Mouse (Mus musculus) thymus, adult 2 months (tissue): ENCODE data around the gene Tyrobp. TPM values are rescaled to one million over a fixed set of nuclear protein-coding genes. Genes with fewer than 3 reads are reported as not detected.

Source experiments
- DNase-seq: peaks from one replicate; pipeline ENCODE4 v3.0.0; 2021
- H3K27ac ChIP-seq: fragments of 200-500 bp; 2 replicates; pipeline ENCODE4 v1.5.1; 2012; ENCODE audit warnings: low read length, control low read depth; ENCODE audit not compliant: control insufficient read depth, insufficient read depth
- H3K27me3 ChIP-seq: fragments of 200-500 bp; 2 replicates; pipeline ENCODE4 v1.6.1; 2012; ENCODE audit warnings: mild to moderate bottlenecking, low read length, moderate library complexity, mixed read lengths; ENCODE audit not compliant: control insufficient read depth, insufficient read depth
- H3K36me3 ChIP-seq: fragments of 200-500 bp; 2 replicates; pipeline ENCODE4 v1.6.1; 2012; ENCODE audit warnings: mild to moderate bottlenecking, low read length, moderate library complexity; ENCODE audit not compliant: control insufficient read depth, insufficient read depth
- H3K4me1 ChIP-seq: fragments of 200-500 bp; replicated peaks from 2 replicates; pipeline ENCODE4 v1.6.1; 2012; ENCODE audit warnings: low read length; ENCODE audit not compliant: control insufficient read depth, insufficient read depth
- H3K4me3 ChIP-seq: fragments of 200-500 bp; 2 replicates; pipeline ENCODE4 v1.5.1; 2012; ENCODE audit warnings: mild to moderate bottlenecking, low read length, control low read depth, moderate library complexity; ENCODE audit not compliant: control insufficient read depth, insufficient read depth
- CTCF ChIP-seq: fragments of 200-500 bp; IDR thresholded peaks from 2 replicates; pipeline ENCODE4 v1.5.1; 2012; ENCODE audit warnings: mild to moderate bottlenecking, control low read depth, low read length, moderate library complexity, borderline replicate concordance; ENCODE audit not compliant: control insufficient read depth, poor library complexity, insufficient read depth; ENCODE audit errors: extremely low read depth
- POLR2A ChIP-seq: fragments of 200-500 bp; IDR thresholded peaks from 2 replicates; pipeline ENCODE4 v1.6.1; 2012; ENCODE audit warnings: mild to moderate bottlenecking, low read length, control low read depth, moderate library complexity; ENCODE audit not compliant: control insufficient read depth, poor library complexity, insufficient read depth; ENCODE audit errors: extremely low read depth
- WGBS: fragments of 180-500 bp; shearing (Covaris S2); methylation state at CpG from one replicate; pipeline ENCODE4 v1.1.7; 2018; 5-methylcytosine and 5-hydroxymethylcytosine counted together
- polyA plus RNA-seq: library from polyadenylated mRNA; depleted of rRNA; stranded (reverse); fragments of >200 nt; gene quantifications from 2 replicates; pipeline ENCODE4 v1.2.3, GENCODE M21; 2012

The Tyrobp gene
- polyA plus RNA-seq, 1 experiment, result 417 TPM

GRCm38 (mm10) chr7:30417856-30418255, 4.3 kb downstream of the Tyrobp start:
- H3K4me1 ChIP-seq, result peaks cover 46% of the 10 kb centered on the region

GRCm38 (mm10) chr7:30419561-30420499, 6.3 kb downstream of the Tyrobp start, which contains the start of gene Hcst:
Gene Hcst, minus strand, starts transcription at chr7:30419854.
- Histone ChIP-seq H3K27ac (peak within 1 kb of the TSS; percentile 95), H3K27me3 (no peaks in the 10 kb centered on the region), H3K4me3 (peak within 1 kb of the TSS; percentile 51), H3K36me3 (peaks cover 8% of the 10 kb centered on the region), H3K4me1 (peaks cover 46% of the 10 kb centered on the region)
- TF ChIP-seq CTCF, result peak; percentile 45; the same call in 1 of the 2 replicates
- 0 out of 2 replicates have a peak, but pooled peaks have one; percentile 31 for TF ChIP-seq POLR2A
- peak; percentile 67 for DNase-seq
- 7% methylated on average over 10 of the region's 10 CpGs for WGBS

More at GRCm38 (mm10) chr7:30417856-30418255, 4.3 kb downstream of the Tyrobp start:
- 6% methylated on average over 9 of the region's 9 CpGs for WGBS
- Histone ChIP-seq H3K27ac (peak overlapping the region; percentile 95; the same call in 1 of the 2 replicates), H3K27me3 (no peaks in the 10 kb centered on the region), H3K4me3 (no peak overlapping the region), H3K36me3 (no peaks in the 10 kb centered on the region)
- TF ChIP-seq POLR2A (no peak), CTCF (no peak)
- DNase-seq, result peak; percentile 44

- H3K36me3 ChIP-seq, result peaks cover 17% of the 10 kb centered on the region
- 50% methylated on average over 3 of the region's 3 CpGs for WGBS
- DNase-seq, result no peak
- peak overlapping the region; percentile 95 for H3K27ac ChIP-seq
- peaks cover 46% of the 10 kb centered on the region for H3K4me1 ChIP-seq
- no peak for TF ChIP-seq CTCF
- TF ChIP-seq POLR2A, result no peak
- no peak overlapping the region for H3K4me3 ChIP-seq
- no peaks in the 10 kb centered on the region for H3K27me3 ChIP-seq
These were observed 7.1 kb downstream of the Tyrobp start for GRCm38 (mm10) chr7:30420673-30421072.

GRCm38 (mm10) chr7:30421175-30421889, 7.8 kb downstream of the Tyrobp start, which contains the start of gene Nfkbid:
Gene Nfkbid, plus strand, starts transcription at chr7:30421732.
- Histone ChIP-seq H3K36me3 (peaks cover 21% of the 10 kb centered on the region), H3K4me1 (peaks cover 43% of the 10 kb centered on the region), H3K27ac (peak within 1 kb of the TSS; percentile 97), H3K4me3 (peak within 1 kb of the TSS; percentile 82), H3K27me3 (no peaks in the 10 kb centered on the region)
- 3% methylated on average over 31 of the region's 31 CpGs for WGBS
- DNase-seq, result peak; percentile 94
- TF ChIP-seq CTCF, result peak; percentile 37; the same call in 1 of the 2 replicates
- TF ChIP-seq POLR2A, result peak; percentile 70; the same call in 1 of the 2 replicates

- Histone ChIP-seq H3K27me3 (no peaks in the 10 kb centered on the region), H3K4me1 (peaks cover 41% of the 10 kb centered on the region), H3K36me3 (peaks cover 27% of the 10 kb centered on the region), H3K27ac (peak overlapping the region; percentile 97), H3K4me3 (peak overlapping the region; percentile 82)
- TF ChIP-seq CTCF (peak; percentile 43; the same call in 1 of the 2 replicates), POLR2A (peak; percentile 69; the same call in 1 of the 2 replicates)
- DNase-seq, result peak; percentile 95
- WGBS, result under 1% methylated on average over 45 of the region's 45 CpGs
These were observed 8.4 kb downstream of the Tyrobp start for GRCm38 (mm10) chr7:30421890-30422435.

GRCm38 (mm10) chr7:30422560-30422959, 9.0 kb downstream of the Tyrobp start:
- peaks cover 37% of the 10 kb centered on the region for H3K4me1 ChIP-seq
- WGBS, result under 1% methylated on average over 9 of the region's 9 CpGs
- no peak for DNase-seq

More at GRCm38 (mm10) chr7:30422560-30422959, 9.0 kb downstream of the Tyrobp start:
- Histone ChIP-seq H3K4me3 (peak overlapping the region; percentile 82), H3K36me3 (peaks cover 33% of the 10 kb centered on the region), H3K27me3 (no peaks in the 10 kb centered on the region), H3K27ac (peak overlapping the region; percentile 97)
- TF ChIP-seq POLR2A (no peak), CTCF (no peak)
